Mouse (Mus musculus) frontal cortex, postnatal 14 days (tissue): ENCODE results near the gene Mrpl18.

Experiments used
- DNase-seq, 2 experiments: peaks; one replicate each; pipeline ENCODE4 v3.0.0; 2022; ENCODE audit warnings: low spot score in 2 of 2

Gene Mrpl18

DNA sequence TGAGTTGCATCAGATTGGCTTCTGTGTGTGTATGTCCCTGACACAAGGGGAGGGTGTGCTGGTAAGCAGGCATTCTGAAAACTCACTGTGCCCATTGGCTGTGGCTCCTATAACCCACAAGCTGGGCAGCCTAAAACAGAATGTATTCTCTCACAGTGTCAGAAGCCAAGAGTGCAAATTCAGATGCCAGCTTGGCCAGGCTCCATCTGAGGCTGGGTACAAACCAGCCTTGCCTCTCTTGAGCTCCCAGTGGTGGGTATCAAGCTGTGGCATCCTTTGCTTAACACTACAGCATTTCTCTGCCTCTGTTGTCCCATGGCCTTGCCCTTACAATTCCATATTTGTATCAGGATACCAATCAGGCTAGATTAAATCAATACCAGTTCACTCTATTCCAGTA lies 52.0 kb downstream of the Mrpl18 start:
- DNase-seq: no peak
